Mouse (Mus musculus): ENCODE measurements at regions not wholly inside any gene's neighbourhood (a gene's known extent, or its start where the extent isn't known, plus 50 kb on each side); places are given as distances from the start of the nearest gene placed in this dataset.

DNA sequence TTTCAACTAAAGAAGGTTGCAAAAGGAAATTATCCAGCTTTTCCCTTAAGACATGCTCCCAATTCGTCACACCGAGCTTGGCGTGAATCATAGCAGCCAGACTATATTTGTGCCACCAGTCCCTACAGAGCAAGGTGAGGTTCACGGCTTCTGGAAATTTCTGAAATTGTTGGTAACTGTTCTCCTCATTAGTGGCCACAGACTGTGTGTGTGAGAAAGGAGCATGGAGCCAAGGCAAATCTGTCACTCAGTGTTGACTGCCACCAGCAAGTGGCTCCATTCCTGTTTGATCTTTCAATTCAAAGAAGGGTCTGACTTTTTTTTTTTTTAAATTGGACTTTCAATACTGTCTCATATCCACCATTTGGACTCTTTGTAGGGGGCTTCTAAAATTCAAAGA lies 156.1 kb upstream of the Rapgef5 start:
- TF ChIP-seq POLR2A (IDR thresholded peaks at IDR 0.05; ENCODE audit: low read depth, low read length) (no peak), CTCF (IDR thresholded peaks at IDR 0.05; ENCODE audit: extremely low read depth, insufficient read depth, insufficient read length, insufficient replicate concordance) (no peak)
